Mouse (Mus musculus): ENCODE measurements around the gene Gpc4. TPM values are rescaled to one million over a fixed set of nuclear protein-coding genes. Genes with fewer than 3 reads are reported as not detected.
A peak's percentile ranks its signal among the peaks of the same experiment; 100 is the strongest.

Gpc4 gene
- polyA plus RNA-seq, 1 experiment: 31.0 TPM

DNA sequence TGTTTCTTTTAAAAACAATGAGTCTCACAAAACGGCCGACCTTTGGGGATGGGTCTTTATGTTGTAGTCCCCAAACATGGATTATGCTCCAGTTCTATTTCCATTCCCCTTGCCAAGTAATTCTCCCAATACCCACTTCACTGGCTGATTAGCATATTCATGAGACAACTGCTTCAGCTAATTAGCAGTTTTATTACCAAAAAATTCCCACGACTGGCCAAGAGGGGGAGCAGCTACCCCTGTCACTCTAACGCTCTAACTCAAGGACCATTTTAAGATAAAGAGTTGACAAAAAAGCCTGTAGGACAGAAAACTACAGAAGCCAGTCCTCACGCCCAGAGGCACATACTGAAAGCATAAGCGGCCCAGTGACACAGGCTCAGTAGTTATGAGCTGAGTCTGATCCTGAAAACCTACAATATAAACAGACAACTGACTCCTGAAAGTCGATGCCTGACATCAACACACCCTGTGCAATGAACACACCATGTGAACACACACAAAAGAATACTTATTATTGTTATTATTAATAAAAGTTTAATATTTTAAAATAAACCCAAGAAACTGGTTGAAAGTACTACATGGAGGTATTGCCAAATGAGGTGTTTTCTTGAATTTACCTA is 77.2 kb downstream of the Gpc4 start:
- WGBS: 46% methylated on average over 7 of the region's 7 CpGs

DNA sequence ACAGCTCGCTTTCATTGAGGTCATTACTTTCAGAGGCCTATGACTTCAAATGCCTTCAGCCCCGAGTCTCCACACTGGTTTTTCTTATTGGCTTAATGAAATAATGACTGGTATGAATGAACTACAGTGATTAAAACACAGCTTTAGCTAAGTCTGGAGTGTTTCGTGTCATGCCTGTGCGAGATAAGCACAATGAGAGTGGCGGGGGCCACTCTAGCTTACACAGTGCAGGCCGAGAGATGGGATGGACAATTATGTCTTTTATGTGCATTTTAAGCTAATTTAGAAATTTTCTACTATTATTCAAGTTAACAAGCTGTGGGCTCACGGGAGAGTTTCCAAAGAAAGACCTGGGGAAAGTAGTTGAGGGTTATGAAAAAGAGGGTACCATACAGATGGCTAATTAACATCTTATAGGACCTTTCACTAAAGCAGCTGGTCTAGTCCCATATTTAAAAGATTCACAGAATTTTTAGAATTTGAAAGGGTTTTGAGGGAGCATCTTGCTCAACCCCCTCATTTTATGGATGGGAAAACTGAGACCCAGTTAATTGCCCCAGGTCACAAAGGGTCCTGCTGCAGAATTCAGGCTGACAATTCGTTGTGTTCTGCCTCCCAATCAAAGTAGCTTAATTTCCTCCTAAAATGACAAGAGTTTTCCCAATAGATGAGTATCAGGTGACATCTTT is 78.0 kb downstream of the Gpc4 start:
- TF ChIP-seq POLR2A (IDR thresholded peaks at IDR 0.05; ENCODE audit: low read depth, low read length) (no peak), CTCF (IDR thresholded peaks at IDR 0.05; ENCODE audit: extremely low read depth, insufficient read length, insufficient replicate concordance, low read depth, low read length) (no peak)
- Histone ChIP-seq H3K36me3 (ENCODE audit: control insufficient read depth, insufficient read depth, low read length) (peaks cover 2% of the 10 kb centered on the region), H3K27me3 (ENCODE audit: control insufficient read depth, insufficient read depth, low read length) (no peaks in the 10 kb centered on the region), H3K27ac (ENCODE audit: insufficient read depth, low read depth, low read length) (no peak overlapping the region), H3K4me3 (ENCODE audit: low read depth, low read length) (no peak overlapping the region), H3K4me1 (ENCODE audit: control insufficient read depth, insufficient read depth, insufficient read length, low read length) (no peaks in the 10 kb centered on the region)
- 88% methylated on average over 8 of the region's 8 CpGs for WGBS

More for the DNA sequence above, 77.2 kb downstream of the Gpc4 start:
- Histone ChIP-seq H3K27ac (ENCODE audit: insufficient read depth, low read depth, low read length) (no peak overlapping the region), H3K27me3 (ENCODE audit: control insufficient read depth, insufficient read depth, low read length) (no peaks in the 10 kb centered on the region), H3K36me3 (ENCODE audit: control insufficient read depth, insufficient read depth, low read length) (peaks cover 2% of the 10 kb centered on the region), H3K4me3 (ENCODE audit: low read depth, low read length) (no peak overlapping the region), H3K4me1 (ENCODE audit: control insufficient read depth, insufficient read depth, insufficient read length, low read length) (no peaks in the 10 kb centered on the region)
- TF ChIP-seq POLR2A (IDR thresholded peaks at IDR 0.05; ENCODE audit: low read depth, low read length) (no peak), CTCF (IDR thresholded peaks at IDR 0.05; ENCODE audit: extremely low read depth, insufficient read length, insufficient replicate concordance, low read depth, low read length) (0 out of 2 replicates have a peak, but pooled peaks have one; percentile 21)

DNA sequence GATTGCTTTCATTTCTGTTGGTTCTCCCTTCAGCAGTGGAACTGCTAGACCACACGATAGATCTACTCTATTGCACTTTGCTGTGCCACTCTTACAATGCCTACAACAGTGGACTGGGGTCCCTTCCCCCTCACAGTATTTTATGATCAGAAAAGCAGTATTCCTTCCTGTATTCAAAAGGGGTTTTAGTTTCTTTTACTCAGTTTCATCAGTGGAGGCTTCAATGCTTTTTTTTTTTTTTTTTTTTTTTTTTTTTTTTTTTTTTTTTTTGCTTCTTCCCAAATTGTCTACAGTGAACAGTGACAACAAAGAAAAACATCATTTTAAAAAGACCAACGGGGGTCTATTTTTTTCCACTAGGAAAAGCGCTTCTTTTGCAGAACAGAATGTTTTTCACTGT is 81.5 kb downstream of the Gpc4 start:
- no peaks in the 10 kb centered on the region for H3K4me1 ChIP-seq (ENCODE audit: control insufficient read depth, insufficient read depth, insufficient read length, low read length)
- no peak for TF ChIP-seq POLR2A (IDR thresholded peaks at IDR 0.05; ENCODE audit: low read depth, low read length)
- no peak for TF ChIP-seq CTCF (IDR thresholded peaks at IDR 0.05; ENCODE audit: extremely low read depth, insufficient read length, insufficient replicate concordance, low read depth, low read length)
- H3K36me3 ChIP-seq (ENCODE audit: control insufficient read depth, insufficient read depth, low read length): no peaks in the 10 kb centered on the region
- H3K4me3 ChIP-seq (ENCODE audit: low read depth, low read length): no peak overlapping the region
- 76% methylated on average over 3 of the region's 3 CpGs for WGBS
- no peaks in the 10 kb centered on the region for H3K27me3 ChIP-seq (ENCODE audit: control insufficient read depth, insufficient read depth, low read length)
- H3K27ac ChIP-seq (ENCODE audit: insufficient read depth, low read depth, low read length): no peak overlapping the region

DNA sequence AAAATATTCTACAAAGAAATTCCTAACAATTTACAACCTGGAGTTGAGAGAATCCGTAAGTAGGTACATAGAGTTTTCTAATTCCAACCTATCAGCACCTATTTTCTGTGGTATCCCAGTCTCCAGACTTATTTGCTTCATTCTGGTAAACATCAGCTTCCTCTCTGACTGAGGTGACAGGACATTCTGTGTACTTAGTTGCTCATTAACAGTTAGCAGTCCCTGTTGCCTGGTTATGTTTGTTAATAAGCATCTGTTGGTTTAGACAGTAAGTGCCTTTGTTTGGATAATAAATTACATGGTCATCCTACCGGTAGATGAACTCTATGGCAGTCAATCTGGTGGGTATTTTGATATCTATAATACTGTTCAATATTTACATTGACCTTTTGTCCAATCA is 92.6 kb downstream of the Gpc4 start:
- TF ChIP-seq POLR2A (IDR thresholded peaks at IDR 0.05; ENCODE audit: low read depth, low read length) (no peak), CTCF (IDR thresholded peaks at IDR 0.05; ENCODE audit: extremely low read depth, insufficient read length, insufficient replicate concordance, low read depth, low read length) (no peak)
- H3K27ac ChIP-seq (ENCODE audit: insufficient read depth, low read depth, low read length): no peak overlapping the region
- no peak overlapping the region for H3K4me3 ChIP-seq (ENCODE audit: low read depth, low read length)
- H3K36me3 ChIP-seq (ENCODE audit: control insufficient read depth, insufficient read depth, low read length): no peaks in the 10 kb centered on the region
- H3K4me1 ChIP-seq (ENCODE audit: control insufficient read depth, insufficient read depth, insufficient read length, low read length): no peaks in the 10 kb centered on the region
- H3K27me3 ChIP-seq (ENCODE audit: control insufficient read depth, insufficient read depth, low read length): no peaks in the 10 kb centered on the region
- 62% methylated on average over 2 of the region's 2 CpGs for WGBS

DNA sequence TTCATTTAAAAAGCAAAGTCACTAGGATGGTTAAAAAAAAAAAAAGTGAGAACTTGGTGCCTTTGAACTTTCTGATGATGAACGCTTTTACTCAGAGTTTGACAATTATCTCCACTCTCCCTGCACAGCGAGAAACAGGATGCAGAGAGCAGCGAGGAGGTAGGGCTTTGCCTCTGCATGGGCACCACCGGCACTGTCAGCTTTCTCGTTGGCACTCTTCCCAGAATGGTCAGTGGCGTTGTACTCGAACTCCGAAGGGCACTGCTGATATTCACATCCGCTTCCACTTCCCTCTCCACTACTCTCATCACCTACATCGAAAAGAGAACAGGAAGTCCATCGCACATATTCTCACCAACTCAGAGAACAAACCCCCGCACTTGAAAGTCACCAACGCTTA is 111.6 kb downstream of the Gpc4 start:
- Histone ChIP-seq H3K36me3 (ENCODE audit: control insufficient read depth, insufficient read depth, low read length) (peaks cover 4% of the 10 kb centered on the region; the same call in 1 of the 2 replicates), H3K4me3 (ENCODE audit: low read depth, low read length) (no peak overlapping the region), H3K27me3 (ENCODE audit: control insufficient read depth, insufficient read depth, low read length) (no peaks in the 10 kb centered on the region), H3K4me1 (ENCODE audit: control insufficient read depth, insufficient read depth, insufficient read length, low read length) (no peaks in the 10 kb centered on the region), H3K27ac (ENCODE audit: insufficient read depth, low read depth, low read length) (no peak overlapping the region)
- 71% methylated on average over 13 of the region's 13 CpGs for WGBS
- no peak for TF ChIP-seq POLR2A (IDR thresholded peaks at IDR 0.05; ENCODE audit: low read depth, low read length)
- no peak for TF ChIP-seq CTCF (IDR thresholded peaks at IDR 0.05; ENCODE audit: extremely low read depth, insufficient read length, insufficient replicate concordance, low read depth, low read length)

DNA sequence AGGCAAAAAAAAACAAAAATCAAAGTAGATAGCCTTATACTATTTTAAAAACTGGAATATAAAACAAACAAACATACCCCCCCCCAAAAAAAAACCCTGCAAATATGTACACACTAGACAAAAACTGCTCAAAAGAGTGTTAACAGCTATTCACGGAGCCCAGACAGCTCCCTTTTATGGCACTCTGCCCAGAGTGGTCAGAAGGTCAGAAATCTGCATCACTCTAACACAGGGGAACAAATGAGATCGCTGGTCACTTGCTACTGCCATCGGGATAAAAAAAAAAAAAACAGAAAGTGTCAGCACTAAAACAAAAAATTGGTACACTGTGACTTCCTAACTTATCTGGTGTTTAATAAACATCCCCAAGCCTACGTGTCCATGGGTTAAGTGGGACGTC is 113.0 kb downstream of the Gpc4 start:
- Histone ChIP-seq H3K36me3 (ENCODE audit: control insufficient read depth, insufficient read depth, low read length) (peaks cover 4% of the 10 kb centered on the region; the same call in 1 of the 2 replicates), H3K4me3 (ENCODE audit: low read depth, low read length) (no peak overlapping the region), H3K27me3 (ENCODE audit: control insufficient read depth, insufficient read depth, low read length) (no peaks in the 10 kb centered on the region), H3K4me1 (ENCODE audit: control insufficient read depth, insufficient read depth, insufficient read length, low read length) (no peaks in the 10 kb centered on the region), H3K27ac (ENCODE audit: insufficient read depth, low read depth, low read length) (no peak overlapping the region)
- TF ChIP-seq POLR2A (IDR thresholded peaks at IDR 0.05; ENCODE audit: low read depth, low read length): no peak
- no peak for TF ChIP-seq CTCF (IDR thresholded peaks at IDR 0.05; ENCODE audit: extremely low read depth, insufficient read length, insufficient replicate concordance, low read depth, low read length)
- 70% methylated on average over 5 of the region's 5 CpGs for WGBS

DNA sequence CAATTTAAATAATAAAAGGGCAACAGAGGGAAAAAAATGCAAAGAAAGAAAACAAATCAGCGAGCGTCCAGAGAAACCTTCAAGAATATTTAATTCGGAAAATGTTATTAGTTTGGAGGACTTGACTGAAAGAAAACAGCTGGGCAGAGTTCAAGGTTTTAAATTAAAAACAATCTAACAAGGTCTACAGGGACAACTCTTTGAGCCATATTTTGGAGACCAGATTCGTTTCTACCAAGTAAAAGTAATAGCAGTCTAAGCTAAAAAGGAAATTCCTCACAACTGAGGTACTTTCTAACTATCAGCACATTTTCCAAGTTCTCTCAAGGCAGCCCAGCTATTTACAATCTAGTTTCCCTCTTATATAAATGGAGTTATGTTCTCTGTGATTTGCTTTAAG is 114.1 kb downstream of the Gpc4 start:
- no peak for TF ChIP-seq CTCF (IDR thresholded peaks at IDR 0.05; ENCODE audit: extremely low read depth, insufficient read length, insufficient replicate concordance, low read depth, low read length)
- no peak for TF ChIP-seq POLR2A (IDR thresholded peaks at IDR 0.05; ENCODE audit: low read depth, low read length)
- H3K4me1 ChIP-seq (ENCODE audit: control insufficient read depth, insufficient read depth, insufficient read length, low read length): no peaks in the 10 kb centered on the region
- H3K36me3 ChIP-seq (ENCODE audit: control insufficient read depth, insufficient read depth, low read length): no peaks in the 10 kb centered on the region
- H3K4me3 ChIP-seq (ENCODE audit: low read depth, low read length): no peak overlapping the region
- H3K27ac ChIP-seq (ENCODE audit: insufficient read depth, low read depth, low read length): no peak overlapping the region
- no peaks in the 10 kb centered on the region for H3K27me3 ChIP-seq (ENCODE audit: control insufficient read depth, insufficient read depth, low read length)
- 82% methylated on average over 4 of the region's 4 CpGs for WGBS

Data from small intestine, adult 2 months (tissue).